Mouse (Mus musculus): ENCODE measurements around the gene Sat2.

Sat2 gene

DNA sequence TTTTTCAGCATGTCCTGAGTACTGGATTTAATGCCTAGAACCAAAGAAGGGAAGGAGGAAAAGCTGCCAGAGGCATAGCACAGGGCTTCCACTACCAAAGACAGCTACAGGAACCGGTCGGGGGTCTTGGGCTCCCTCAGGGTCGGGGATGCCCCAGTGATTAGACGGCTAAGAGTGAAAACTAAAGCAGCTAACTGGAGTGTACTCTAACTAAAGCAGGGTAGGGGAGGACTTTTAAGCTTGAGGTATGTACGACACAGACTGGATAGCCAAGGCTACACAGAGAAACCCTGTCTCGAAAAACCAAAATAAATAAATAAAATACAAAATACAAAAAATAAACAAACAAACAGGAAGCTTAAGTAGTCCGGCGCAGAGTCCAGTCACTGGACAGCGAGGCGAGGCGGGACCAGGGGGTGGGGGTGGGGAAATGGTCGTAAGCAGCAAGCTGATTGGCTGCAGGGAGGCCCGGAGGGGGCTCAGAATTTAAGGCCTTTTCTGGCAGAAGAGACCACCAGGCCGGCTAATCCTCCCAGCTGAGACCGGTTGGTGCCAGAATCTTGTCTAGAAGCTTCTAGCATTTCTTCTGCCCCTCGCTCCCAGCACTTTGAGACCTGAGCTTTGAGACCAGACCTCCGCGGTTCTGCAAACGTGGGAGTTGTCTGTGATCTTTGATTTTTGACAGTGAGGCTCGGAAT is at the start of gene Sat2:
Sat2 (plus strand) TSS at position 454 of the 698 bp plus-strand sequence.
- in situ Hi-C loops (cut with MboI; ENCODE audit: low sequenced_read_pairs), result no loop called here

DNA sequence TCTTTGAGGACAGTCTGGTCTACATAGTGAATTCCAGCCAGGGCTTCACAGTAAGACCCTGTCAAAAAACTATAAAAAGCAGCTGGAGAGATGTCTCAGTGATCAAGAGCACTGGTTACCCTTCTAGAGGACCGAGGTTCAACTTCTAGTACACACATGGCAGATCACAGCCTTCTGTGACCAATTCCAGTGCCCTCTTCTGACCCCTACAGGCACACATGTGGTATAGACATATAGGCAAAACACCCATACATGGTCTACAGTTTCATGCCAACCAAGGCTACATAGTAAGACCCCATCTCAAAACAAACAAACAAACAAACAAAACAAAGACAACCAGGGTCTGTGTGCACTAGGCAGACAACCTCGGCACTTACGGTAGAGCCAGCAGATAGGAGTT is 46.6 kb upstream of the Sat2 start:
- in situ Hi-C loops (cut with MboI; ENCODE audit: low sequenced_read_pairs), result no loop called here

DNA sequence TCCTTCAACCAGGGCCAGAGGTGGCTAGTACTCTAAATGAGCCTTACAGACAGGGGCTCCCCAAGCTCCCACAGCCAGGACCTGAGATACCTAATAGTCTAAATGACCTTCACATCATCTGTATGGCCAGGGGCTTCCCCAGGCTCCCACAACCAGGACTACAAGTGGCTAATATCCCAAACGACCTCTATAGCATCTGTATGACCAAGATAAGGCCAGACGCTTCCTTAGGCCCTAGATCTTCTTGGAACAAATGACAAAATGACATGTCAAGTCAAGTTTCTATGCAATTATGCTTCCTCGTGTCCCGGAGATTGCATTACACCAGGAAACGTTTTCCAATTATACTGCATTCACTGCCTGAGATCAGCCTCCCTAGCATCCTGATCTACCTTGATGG is 45.5 kb upstream of the Sat2 start:
- in situ Hi-C loops (cut with MboI; ENCODE audit: low sequenced_read_pairs), result no loop called here

DNA sequence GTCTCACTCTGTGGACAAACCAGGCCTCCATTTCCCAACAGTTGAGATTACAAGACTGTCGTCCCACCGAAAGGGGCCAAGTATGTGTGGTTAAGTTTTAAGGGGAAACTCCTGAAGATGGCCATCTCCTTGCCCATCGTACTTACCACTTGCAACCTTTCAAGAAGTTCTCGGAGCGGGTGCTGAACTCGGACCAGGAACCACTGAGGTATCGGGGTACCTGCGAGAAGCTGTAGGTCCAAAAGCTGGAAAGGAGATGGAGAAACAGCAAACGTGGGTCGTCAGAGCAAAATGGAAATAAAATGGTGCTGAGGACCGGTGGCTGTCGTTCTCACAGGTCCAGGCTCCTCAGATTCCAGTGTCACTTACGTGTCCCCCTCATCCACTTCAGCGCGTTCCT is 43.5 kb upstream of the Sat2 start:
- in situ Hi-C loops (cut with MboI; ENCODE audit: low sequenced_read_pairs), result no loop called here

DNA sequence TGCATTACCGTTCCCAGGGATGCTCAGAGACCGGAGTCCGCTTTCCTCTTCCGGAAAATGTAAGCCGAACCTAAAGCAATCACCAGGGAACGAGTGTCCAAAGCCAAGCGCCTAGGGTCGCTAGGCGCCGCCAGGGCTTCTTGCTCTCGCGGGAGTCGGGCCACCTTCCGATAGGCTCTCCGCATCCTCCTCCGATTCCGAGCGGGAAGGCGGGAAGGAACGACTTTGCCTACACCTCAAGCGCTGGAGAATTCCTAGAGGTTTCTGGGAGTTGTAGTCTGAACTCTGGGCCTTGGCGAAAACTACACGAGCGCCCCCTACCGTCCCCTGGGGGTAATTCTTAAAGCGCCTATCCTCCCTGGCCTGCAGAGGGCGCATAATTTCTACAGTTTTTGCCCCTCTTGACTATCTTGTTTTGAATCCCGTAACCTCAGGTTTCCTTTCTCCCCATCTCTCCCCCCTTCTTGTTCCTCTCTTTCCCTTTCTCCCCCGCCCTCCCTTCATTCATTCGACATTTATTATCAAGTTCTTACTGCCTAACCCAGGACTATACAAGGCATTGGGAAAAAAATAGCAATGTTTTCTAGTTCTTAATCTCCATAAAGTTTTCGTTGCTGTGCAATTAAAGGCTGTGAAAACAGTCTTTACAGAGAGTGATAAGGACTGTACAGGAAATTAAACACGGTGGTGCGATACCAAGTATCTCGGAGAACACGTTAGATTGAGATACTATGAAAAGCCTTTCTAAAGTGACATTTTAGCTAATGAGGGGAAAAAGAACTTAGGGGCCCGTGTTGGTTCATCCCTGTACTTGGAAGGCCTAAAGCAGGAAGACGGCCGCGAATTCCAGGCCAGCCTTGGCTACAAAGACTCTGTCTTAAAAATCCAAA is 42.5 kb upstream of the Sat2 start:
- in situ Hi-C loops (cut with MboI; ENCODE audit: low sequenced_read_pairs), result no loop called here

DNA sequence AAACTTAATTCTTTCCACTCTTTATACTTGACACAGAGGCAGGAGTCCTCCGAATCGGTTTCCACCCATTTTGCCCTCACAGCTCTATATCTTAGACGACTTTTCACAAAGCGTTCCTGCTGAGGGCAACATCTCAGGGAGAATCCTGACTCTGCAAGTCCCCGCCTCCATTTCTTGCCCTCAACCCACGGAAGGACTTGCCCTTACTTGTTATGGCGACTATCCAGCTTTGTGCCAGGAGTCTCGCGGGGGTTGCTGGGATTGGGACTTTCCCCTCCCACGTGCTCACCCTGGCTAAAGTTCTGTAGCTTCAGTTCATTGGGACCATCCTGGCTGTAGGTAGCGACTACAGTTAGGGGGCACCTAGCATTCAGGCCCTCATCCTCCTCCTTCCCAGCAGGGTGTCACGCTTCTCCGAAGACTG is 41.7 kb upstream of the Sat2 start, which contains the start of the genes Wrap53 and Trp53:
Wrap53 (minus strand) TSS at position 165 of the 424 bp plus-strand sequence.
Trp53 (plus strand) TSS at position 269 of the 424 bp plus-strand sequence.
- in situ Hi-C loops (cut with MboI; ENCODE audit: low sequenced_read_pairs), result no loop called here

DNA sequence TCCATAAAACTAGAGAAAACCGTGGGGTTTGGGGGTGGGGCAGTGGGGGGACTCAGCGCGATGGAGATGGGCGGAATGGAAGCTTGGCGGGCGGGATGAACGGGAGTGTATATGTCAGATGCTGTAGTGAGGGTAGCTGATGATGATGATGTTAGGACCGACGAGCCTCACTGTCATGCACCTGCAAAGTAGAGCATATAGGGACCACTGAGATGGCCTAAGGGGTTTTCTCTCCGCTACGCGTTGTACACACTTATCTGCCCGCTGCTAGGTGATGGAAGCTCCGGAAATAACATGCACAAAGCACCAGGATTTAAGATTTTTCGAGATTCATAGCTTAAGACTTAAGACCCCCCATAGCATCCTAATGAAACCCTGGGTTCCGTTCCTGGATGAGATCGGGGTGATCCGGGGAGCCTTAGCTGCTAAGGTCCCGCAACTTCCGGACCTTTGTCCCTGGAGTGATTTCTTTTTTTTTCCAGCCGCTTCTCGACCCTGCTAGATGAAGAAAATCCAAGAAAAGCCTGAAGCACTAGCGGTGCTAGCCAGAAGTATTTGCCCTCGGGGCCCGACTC is 41.2 kb upstream of the Sat2 start:
- in situ Hi-C loops (cut with MboI; ENCODE audit: low sequenced_read_pairs), result no loop called here

DNA sequence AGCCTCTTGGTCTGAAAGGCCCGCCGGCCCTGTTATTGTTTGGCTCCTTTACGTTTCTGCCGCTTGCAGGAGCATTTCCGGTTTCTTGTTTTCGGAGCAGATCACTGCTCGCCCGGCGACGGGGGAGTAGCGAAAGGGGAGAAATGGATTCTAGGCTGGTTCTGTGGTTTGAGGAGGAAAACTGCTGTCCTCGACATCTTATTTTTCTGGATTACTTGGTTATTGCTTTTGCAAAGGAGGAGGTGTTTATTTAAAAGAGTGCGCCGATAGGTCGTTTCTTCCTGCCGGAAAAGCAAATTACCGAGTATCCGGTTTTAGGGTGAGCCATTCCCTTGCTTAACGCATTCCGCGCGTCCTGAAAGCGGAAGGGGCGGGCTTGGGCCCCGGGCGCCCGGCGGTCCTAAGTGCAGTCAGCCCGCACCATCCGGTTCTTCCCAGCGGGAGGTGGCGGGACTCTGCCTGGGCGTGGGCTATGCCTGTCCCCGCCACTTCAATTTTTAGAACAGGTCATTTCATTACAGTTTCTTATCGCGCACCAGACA is 40.6 kb upstream of the Sat2 start:
- in situ Hi-C loops (cut with MboI; ENCODE audit: low sequenced_read_pairs), result no loop called here

DNA sequence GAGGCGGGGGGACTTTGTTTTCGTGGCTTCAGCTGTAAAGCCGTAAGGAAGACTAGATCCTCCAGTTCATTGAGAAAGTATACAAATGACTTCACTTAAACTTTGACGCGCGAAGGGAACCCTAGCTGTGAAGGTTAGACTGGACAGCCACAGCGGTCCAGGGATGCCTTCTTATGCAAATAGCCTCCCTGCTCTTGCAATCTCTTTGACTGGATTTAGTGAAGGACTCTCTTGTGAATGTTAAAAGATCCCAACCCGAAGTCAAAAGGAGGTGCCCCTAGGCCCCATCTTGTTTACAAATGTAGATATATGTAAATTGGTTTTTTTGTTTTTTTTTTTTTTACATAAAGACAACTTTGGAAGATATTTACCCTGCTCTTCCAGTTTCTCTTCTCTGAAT is 40.0 kb upstream of the Sat2 start:
- in situ Hi-C loops (cut with MboI; ENCODE audit: low sequenced_read_pairs), result no loop called here

DNA sequence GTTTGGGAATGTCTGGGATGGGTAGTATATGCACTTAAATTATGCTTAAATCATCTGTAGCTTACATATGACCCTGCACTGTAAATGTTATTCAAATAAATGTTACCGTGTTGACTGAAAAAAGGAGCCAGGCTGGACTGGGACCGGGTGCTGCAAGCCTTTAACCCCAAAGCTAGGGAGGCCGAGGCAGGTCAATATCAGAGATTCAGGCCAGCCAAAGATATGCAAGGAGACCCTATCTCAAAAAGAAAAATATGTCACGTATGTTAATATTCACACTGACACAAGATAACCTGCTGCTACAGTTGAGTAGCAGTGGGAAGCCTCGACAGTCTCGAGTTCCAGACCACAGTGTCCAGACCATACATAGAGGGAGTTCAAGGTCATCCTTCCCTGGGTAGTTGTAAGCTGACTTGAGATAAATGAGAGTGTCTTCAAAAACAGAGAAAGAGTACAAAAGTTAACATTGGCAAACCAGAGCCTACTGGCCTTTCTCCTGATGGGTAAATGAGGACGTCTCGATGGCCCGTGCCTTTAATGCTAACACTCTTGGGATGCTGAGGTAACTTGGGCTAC is 39.5 kb upstream of the Sat2 start:
- in situ Hi-C loops (cut with MboI; ENCODE audit: low sequenced_read_pairs), result no loop called here

DNA sequence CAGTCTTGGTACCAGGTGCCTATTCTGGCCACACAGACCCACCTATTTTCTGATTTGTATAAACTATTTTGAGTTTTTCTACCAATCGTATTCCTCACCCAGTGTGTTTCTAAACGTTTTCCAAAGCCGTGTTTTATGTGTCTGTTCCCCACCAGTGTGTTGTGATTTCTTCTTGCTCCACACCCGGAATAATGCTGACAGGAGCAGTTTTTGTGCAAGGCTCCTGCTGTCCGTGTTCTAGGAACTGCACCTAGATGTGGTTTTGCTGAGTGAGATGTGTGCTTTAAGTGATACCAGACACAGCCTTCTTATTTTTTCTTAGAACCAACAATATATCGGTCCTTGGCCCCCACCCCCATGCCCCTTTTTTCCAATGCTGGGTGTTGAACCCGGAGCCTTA is 37.8 kb upstream of the Sat2 start:
- in situ Hi-C loops (cut with MboI; ENCODE audit: low sequenced_read_pairs), result no loop called here

DNA sequence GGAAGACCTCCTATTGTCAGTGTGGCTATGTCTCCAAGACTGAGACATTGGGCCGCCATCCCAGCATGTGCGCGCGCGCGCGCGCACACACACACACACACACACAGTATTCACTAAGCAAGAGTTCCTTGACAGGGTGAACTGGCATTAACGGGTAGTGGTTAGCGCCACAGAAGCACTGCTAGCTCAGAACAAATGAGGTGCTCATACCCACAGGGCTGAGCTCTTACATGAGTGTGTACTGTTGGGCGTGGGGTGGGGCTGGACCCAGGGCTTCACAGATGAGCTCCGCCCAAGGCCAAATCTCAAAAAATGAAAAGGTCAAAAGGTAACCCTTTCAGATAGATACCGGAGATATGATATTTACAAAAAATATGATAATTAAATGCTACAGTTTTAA is 36.9 kb upstream of the Sat2 start:
- in situ Hi-C loops (cut with MboI; ENCODE audit: low sequenced_read_pairs), result no loop called here

DNA sequence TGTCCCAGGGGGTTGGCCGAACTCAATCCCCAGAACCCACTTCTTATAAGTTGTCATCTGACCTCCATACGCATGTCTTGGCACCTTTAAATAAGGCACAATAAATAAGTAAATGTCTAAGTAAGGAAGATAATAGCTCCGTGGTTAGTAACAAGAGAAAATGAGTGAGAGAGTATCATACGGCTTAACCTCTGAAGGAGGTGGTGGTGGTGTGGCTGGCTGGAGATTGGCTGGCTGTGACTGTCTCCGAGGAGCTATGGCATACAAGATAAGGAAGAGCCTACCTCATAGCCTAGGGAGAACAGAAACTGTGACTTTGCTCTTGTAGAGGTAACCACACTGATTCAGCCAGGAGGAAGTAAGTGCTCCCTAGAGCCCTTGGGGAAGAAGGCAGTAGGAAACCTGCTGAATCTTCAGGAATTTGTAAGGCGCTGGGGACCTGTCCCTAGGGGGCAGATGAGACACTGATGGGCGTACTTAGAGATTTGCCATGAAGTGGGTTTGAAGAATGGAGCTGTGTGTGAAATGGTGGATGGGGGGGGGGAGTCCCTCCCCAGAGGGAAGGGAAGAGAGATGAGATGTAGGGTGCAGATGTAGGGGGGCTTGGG is 36.0 kb upstream of the Sat2 start:
- in situ Hi-C loops (cut with MboI; ENCODE audit: low sequenced_read_pairs), result no loop called here

DNA sequence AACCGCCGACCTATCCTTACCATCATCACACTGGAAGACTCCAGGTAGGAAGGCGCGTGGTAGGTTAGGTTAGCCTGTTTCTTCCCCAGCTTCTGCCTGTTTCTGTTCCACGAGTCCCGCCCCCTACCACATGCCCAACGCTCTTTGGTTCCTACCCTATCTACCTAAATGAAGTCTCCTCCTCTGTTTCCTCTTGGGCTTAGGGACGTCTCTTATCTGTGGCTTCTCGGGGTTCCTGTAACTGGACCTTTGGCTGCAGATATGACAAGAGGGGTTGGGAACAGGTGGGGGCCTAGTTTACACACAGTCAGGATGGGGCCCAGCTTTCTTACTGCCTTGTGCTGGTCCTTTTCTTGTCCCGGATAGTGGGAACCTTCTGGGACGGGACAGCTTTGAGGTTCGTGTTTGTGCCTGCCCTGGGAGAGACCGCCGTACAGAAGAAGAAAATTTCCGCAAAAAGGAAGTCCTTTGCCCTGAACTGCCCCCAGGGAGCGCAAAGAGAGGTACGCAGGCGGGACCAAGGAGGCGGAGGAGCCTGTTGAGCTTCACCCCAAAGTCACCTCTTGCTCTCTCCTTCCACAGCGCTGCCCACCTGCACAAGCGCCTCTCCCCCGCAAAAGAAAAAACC is 32.5 kb upstream of the Sat2 start:
- in situ Hi-C loops (cut with MboI; ENCODE audit: low sequenced_read_pairs), result no loop called here

DNA sequence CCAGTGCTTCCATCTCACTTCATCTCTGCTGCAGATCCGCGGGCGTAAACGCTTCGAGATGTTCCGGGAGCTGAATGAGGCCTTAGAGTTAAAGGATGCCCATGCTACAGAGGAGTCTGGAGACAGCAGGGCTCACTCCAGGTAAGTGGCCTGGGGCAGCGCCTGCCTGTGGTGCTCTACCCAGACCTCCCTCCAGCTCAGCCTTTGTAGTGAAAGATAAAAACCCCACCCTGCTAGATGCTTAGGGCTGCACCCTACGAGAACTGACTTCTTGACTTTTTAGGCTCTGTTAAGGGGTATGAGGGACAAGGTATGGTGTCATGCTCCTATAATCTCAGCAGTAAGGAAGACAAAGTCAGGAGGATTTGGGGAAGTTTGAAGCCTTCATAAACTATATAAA is 31.2 kb upstream of the Sat2 start:
- in situ Hi-C loops (cut with MboI; ENCODE audit: low sequenced_read_pairs), result no loop called here

DNA sequence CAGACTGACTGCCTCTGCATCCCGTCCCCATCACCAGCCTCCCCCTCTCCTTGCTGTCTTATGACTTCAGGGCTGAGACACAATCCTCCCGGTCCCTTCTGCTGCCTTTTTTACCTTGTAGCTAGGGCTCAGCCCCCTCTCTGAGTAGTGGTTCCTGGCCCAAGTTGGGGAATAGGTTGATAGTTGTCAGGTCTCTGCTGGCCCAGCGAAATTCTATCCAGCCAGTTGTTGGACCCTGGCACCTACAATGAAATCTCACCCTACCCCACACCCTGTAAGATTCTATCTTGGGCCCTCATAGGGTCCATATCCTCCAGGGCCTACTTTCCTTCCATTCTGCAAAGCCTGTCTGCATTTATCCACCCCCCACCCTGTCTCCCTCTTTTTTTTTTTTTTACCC is 30.4 kb upstream of the Sat2 start:
- in situ Hi-C loops (cut with MboI; ENCODE audit: low sequenced_read_pairs), result no loop called here

DNA sequence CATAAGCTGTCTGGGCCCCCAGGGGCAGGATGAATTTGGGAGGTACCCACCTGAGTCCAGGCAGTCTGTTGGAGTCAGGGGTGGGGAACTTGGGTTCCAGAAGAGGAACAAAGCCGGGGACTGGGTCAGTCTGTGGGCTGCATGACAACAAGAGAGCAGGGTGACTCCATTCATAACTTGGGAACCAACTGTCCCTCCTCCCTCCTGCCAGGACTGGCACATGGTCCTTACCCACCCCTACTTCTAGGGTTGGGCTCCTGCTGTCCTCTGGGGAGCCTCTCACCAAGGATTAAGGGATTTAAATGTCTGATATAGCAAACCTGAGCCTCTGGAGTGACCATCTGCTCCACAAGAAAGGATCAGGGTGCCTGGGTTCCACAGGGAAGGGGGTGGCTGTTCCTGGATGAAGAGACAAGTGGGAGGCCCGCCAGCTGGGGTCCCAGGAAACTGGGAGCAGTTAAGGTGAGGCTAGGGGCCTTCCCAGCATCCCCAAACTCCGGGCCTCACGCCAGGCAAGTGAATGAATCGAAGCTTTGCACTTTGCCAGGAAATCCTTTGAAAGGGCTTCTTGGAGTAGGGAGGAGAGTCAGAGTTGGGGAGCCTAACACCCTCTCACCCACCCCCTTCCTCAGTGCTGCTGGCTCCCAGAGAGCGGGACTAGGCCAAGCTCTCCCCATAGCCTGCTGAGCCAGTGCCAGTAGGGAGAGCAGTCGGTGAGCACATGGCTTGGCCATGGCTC is 29.8 kb upstream of the Sat2 start:
- in situ Hi-C loops (cut with MboI; ENCODE audit: low sequenced_read_pairs), result no loop called here

DNA sequence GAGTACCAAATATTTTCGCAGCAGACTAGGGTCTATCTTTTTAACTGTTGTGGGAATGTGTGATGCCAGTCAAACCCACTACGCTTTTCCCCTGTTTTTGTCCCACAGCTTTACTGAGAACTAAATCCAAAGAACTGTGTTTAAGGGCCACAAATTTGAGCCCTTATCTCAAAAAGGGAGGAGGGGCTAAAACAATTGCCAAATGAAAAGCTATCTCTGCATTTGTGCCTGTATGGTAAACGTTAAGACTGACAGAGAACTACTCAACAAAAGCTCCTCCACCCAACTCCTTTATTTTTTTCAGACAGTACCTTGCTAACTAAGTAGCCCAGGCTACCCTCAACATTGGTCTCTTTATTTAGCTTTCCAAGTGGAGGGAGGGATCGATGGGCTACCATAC is 29.0 kb upstream of the Sat2 start:
- in situ Hi-C loops (cut with MboI; ENCODE audit: low sequenced_read_pairs), result no loop called here

DNA sequence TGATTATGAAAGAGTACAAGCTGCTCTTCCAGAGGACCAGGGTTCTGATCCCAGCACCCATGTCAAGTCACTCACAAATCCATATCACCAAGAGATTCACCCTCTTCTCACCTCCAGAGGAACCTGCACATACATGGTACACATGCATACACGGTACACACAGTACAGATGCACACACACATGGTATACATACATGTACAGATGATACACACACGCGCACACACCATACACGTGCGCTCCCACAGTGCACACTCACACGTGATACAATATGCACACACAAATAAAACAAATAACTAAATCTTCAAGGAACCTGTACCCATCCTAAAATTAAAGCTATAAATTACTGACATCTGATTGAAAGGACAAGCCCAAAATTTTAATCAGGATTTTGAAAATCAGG is 27.0 kb upstream of the Sat2 start:
- in situ Hi-C loops (cut with MboI; ENCODE audit: low sequenced_read_pairs), result no loop called here

DNA sequence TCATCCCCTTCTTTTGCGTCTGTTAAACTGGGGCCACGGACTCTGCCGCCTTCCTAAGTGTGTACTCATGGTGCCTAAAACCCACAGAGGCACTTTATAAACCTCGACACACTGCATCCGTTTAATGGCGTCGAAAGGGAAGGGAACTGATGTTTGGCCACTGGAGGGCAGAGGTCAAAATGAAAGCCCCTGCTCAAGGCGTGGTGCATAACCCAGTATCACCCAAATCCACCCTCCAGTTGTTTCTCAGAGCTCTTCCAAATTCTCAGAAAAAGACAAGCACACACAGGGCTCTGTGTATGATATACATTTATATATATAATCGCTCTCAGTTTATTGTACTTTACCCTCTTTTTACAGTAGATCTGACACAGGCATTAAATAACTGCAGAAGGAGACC is 22.4 kb upstream of the Sat2 start:
- in situ Hi-C loops (cut with MboI; ENCODE audit: low sequenced_read_pairs), result no loop called here
